Mouse (Mus musculus) adrenal gland (tissue): Measurements from ENCODE around the gene Trpm3.

Source experiments
- intact Hi-C: fragments of 180-260 bp; cut with DNase I; formaldehyde crosslinking; loops from one replicate; pipeline ENCODE4 v1.15.1; 2025

Trpm3 gene

GRCm38 (mm10) chr19:22962001-22962708 lies 823.3 kb downstream of the Trpm3 start:
- intact Hi-C loops, result no loop called here

GRCm38 (mm10) chr19:22962731-22963130 lies 823.9 kb downstream of the Trpm3 start:
- intact Hi-C loops, result no loop called here

GRCm38 (mm10) chr19:22963726-22964398 lies 825.0 kb downstream of the Trpm3 start:
- intact Hi-C loops, result no loop called here

- intact Hi-C loops, result no loop called here
Observed at GRCm38 (mm10) chr19:22965470-22965869, 826.6 kb downstream of the Trpm3 start.

GRCm38 (mm10) chr19:22973294-22973693 lies 834.4 kb downstream of the Trpm3 start:
- intact Hi-C loops, result no loop called here

GRCm38 (mm10) chr19:22973727-22974126 lies 834.9 kb downstream of the Trpm3 start:
- intact Hi-C loops, result no loop called here

GRCm38 (mm10) chr19:22975801-22976200 lies 837.0 kb downstream of the Trpm3 start:
- intact Hi-C loops, result no loop called here

- intact Hi-C loops, result no loop called here
Observed at GRCm38 (mm10) chr19:22977508-22977907, 838.7 kb downstream of the Trpm3 start.

- intact Hi-C loops, result no loop called here
Observed at GRCm38 (mm10) chr19:22978763-22979162, 839.9 kb downstream of the Trpm3 start.

- intact Hi-C loops, result no loop called here
Observed at GRCm38 (mm10) chr19:22979191-22979590, 840.3 kb downstream of the Trpm3 start.

- intact Hi-C loops, result no loop called here
Observed at GRCm38 (mm10) chr19:22987914-22988313, 849.1 kb downstream of the Trpm3 start.

- intact Hi-C loops, result no loop called here
Observed at GRCm38 (mm10) chr19:22993946-22994345, 855.1 kb downstream of the Trpm3 start.

GRCm38 (mm10) chr19:22994531-22994930 lies 855.7 kb downstream of the Trpm3 start:
- intact Hi-C loops, result no loop called here

- intact Hi-C loops, result no loop called here
Observed at GRCm38 (mm10) chr19:23000293-23000692, 861.4 kb downstream of the Trpm3 start.

GRCm38 (mm10) chr19:23003861-23004260 lies 865.0 kb downstream of the Trpm3 start:
- intact Hi-C loops, result no loop called here

GRCm38 (mm10) chr19:23005851-23006250 lies 867.0 kb downstream of the Trpm3 start:
- intact Hi-C loops, result loop anchor here (2.0 to 5.0 kb wide), 2 partner anchors 64 to 145 kb away; no protein-coding TSS in a partner anchor

GRCm38 (mm10) chr19:23006517-23007273 lies 867.8 kb downstream of the Trpm3 start:
- intact Hi-C loops, result loop anchor here (2.0 to 5.0 kb wide), 2 partner anchors 64 to 144 kb away; no protein-coding TSS in a partner anchor

GRCm38 (mm10) chr19:23013695-23014094 lies 874.8 kb downstream of the Trpm3 start:
- intact Hi-C loops, result loop anchor here (5.0 kb wide), 1 partner anchor 209 kb away; no protein-coding TSS in a partner anchor

GRCm38 (mm10) chr19:23015516-23015915 lies 876.7 kb downstream of the Trpm3 start:
- intact Hi-C loops, result no loop called here

GRCm38 (mm10) chr19:23018186-23018727 lies 879.4 kb downstream of the Trpm3 start:
- intact Hi-C loops, result no loop called here

GRCm38 (mm10) chr19:23022902-23023301 lies 884.1 kb downstream of the Trpm3 start:
- intact Hi-C loops, result no loop called here
